Mouse (Mus musculus) monocyte, adult 2 months (primary cell): ENCODE results near the gene Cblb.

Source experiments
- DNase-seq, 2 experiments: peaks; one replicate each; pipeline ENCODE4 v3.0.0; 2022; ENCODE audit warnings: low spot score in 2 of 2, low read depth in 1 of 2

Gene Cblb

DNA sequence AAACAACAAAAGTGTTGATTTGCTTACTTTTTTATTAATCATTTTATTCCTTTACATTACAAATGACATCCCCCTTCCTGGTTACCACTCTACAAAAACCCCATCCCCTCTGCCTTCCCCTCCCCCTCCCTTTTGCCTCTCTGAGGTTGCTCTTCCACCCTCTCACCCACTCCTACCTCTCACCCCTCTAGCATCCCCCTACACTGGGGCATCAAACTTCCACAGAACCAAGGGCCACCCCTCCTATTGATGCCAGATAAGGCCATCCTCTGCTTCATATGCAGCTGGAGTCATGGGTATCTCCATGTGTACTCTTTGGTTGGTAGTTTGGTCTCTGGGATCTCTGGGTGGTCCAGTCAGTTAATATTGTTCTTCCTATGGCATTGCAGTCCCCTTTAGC, 93.9 kb downstream of the Cblb start:
- DNase-seq: no peak

- no peak for DNase-seq
Observed at GRCm38 (mm10) chr16:52125896-52126295, 94.9 kb downstream of the Cblb start.

- DNase-seq: no peak
Observed at GRCm38 (mm10) chr16:52129357-52129905, 98.4 kb downstream of the Cblb start.

DNA sequence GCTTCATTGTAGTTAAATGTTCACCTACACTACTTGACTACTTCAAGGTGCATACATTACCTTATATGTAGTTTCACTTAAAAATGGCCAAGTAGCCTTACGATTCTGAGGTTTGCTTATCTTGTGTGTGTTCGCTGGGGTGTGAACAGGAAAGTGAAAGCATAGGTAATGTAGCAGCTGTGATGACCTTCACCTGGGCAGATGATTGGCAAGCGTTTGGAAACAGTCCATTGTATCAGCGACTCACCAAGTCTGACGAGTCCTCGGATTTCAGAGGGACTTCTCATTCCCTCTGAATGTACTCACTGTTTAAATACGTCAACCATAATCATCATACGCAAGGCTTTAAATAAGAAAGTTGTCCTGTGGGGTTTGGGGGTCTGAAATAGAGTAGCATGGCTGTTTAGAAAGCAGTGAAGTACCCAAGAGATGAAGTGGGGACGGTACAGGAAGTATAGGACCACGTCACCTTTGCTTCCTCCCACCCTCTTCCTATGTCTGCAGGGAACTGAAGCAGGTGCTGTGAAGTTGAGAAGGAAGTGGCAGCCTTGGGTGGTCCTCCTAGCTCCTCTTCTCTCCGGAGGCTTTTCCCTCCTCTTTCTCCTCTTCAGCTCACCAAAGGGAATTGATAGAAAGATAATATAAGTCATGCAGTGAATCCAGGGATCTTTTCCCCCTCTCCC, 101.9 kb downstream of the Cblb start:
- DNase-seq: no peak

DNA sequence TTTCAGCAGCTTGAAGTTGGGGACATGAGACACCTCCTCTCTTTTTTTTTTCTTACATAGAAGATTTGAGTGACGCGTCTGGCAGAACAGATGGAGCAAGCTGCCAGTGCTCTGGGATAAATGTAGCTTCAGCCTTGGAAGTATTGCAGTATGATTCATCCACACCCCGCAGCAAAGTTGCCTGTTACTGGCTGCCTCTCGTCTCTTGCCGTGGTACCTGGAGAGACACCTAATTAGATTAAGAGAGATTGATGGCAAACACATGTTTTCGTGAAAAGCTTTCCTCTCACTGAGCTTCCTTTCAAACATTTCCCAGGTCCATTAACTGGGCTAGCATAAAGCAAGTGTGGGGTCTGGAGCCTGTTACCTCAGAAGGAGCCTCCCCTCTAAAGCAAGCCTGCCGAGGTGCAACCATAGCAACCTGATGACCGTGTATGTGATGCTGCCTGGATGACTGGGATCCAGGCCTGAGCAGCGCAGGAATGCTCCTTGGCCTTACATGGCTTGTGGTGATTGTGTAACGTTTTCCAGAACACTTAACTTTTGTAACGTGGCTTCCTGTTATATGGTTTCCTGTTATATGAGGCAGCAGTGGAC, 103.7 kb downstream of the Cblb start:
- no peak for DNase-seq

GRCm38 (mm10) chr16:52135689-52136390, 104.8 kb downstream of the Cblb start:
- DNase-seq: no peak

- no peak for DNase-seq
Observed at GRCm38 (mm10) chr16:52143101-52143500, 112.1 kb downstream of the Cblb start.

DNA sequence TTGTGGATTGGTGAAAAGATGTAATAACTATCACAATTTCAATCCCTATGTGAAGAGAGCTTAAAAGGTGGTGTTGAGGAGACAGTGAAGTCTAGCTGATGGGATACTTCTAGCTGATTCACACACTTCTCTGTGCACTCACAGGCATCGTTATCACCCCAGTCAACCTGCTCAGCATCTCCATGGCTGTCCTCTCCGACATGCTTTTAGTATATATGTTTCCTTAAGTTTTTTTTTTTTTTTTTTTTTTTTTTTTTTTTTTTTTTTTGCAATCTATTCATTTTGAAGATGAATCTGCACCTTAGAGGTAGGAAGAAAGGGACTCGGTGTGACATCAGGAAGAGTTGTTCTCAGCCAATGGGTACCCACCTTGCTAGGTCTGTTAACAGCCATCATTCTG, 112.8 kb downstream of the Cblb start:
- no peak for DNase-seq

- DNase-seq: no peak
Observed at GRCm38 (mm10) chr16:52144792-52145191, 113.8 kb downstream of the Cblb start.

GRCm38 (mm10) chr16:52145552-52145951, 114.5 kb downstream of the Cblb start:
- no peak for DNase-seq

GRCm38 (mm10) chr16:52146976-52147696, 116.1 kb downstream of the Cblb start:
- DNase-seq: no peak

DNA sequence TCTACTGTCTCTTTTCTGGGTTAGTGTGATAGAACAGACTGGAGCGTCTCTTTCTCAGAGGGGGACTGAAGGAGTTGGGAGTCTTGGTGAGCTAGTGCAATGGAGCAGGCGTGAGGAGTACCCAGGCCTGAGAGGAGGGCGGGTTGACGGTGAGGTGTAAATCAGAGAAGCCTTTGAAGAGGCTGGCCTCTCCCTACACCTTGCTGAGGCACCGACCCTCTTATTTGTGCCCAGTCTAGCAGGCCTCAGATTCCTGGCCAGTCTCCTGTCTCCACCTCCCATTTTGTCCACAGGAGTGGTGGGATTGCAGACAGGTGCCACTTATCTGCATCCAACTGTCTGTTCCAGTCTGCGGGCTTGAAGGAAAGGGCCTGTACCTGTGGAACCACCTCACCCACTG, 117.0 kb downstream of the Cblb start:
- no peak for DNase-seq

DNA sequence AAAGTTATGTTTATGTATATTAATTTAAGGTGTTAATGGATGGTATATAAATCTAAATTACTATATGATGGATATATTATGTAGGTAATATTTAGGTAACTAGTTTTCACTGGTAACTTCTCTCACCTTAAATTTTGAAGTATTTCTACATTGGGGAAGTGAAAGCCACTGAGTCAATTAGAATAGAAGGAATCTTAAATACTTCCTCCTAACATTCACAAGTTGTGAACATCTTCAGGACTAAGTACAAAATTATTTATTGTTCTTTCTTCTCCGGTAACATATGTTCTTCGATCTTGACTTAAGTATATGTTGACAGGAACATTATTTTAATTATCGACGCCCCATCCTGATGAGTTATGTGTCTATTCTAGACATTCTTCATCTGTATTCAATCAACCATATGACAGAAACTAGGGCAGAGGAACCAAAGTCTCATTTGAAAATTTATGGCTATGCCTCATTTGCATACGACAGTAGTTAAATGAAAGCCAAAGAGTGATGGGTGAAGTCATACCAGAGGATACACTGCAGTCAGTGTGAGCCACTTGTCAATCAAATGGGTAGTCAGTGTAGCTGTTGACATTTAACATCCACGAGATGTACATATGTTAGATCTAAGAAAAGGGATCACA, 118.2 kb downstream of the Cblb start:
- DNase-seq: no peak

DNA sequence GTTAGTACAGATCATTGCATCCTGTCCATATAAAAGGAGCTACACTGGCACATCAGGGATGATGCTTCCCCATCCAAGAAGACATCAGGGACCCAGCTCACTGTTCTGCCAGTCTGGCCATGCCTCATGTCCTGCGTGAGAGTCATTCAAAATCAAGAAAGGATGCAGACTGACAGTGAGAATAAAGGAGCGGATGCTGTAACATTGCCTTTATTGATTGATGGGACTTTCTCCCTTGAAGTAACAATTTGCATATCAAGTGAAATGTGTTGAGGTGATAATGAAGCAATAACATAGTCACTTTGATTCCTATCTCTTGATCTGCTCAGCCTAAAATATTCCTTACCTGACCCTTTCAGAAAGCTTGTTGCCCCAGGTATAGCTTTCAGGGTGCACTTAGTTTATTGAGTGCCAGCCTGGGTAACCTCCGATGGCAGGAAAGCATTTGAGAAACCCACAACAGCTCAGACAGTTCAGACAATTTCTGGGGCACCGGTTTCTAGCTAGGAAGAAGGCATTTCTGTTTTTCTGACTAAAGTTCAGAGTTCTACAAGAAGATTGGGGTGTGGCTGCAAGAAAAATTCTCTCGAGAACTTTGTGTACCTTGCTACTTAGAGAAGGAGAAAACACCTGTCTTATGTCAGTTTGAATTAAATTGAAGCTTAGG, 124.1 kb downstream of the Cblb start:
- DNase-seq: no peak

DNA sequence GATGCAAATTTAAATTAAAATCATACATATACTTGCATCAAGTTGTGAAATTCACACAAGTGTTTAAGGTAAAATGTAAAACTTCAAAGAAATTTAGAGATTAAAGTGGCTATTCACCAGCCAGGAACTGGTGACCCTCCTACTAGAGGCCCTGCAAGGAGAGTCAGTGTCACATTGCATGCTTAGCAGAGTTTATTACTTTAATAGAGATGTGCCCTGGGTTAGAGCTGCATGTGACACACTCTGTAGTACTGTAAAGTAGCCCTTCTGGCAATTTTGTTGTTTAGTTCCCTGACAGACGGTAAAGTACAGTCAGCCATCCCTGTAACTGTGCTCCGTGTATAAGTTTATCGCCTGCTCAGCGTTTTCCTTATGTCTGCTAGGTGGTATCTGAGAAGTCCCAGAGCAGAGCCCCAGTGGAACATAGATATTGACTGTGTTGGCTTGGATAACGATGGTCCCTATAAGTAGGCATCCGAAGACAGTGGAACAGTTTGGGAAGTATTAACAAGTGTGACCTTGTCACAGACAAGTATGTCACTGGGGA, 129.0 kb downstream of the Cblb start:
- DNase-seq: no peak

- no peak for DNase-seq
Observed at GRCm38 (mm10) chr16:52164246-52164645, 133.2 kb downstream of the Cblb start.

GRCm38 (mm10) chr16:52173253-52173652, 142.2 kb downstream of the Cblb start:
- DNase-seq: no peak

DNA sequence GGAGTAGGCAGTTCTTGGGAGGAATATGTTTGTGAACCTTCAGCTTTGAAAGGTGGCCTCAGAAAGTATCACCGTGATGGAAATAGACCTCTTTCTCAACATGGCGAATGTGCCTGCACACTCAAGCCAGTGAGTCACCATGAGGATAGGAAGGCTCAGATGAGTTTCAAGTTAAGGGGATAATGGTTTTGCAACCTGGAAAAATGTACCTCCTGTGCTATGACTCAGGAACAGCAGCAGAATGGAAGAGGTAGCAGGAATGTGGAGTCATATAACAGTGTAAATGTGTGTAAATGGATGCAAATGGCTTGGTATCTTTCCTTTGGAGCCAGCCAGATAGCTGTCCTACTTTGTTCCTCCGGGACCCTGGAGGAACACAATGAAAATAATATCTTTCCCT, 148.8 kb downstream of the Cblb start:
- DNase-seq: no peak

DNA sequence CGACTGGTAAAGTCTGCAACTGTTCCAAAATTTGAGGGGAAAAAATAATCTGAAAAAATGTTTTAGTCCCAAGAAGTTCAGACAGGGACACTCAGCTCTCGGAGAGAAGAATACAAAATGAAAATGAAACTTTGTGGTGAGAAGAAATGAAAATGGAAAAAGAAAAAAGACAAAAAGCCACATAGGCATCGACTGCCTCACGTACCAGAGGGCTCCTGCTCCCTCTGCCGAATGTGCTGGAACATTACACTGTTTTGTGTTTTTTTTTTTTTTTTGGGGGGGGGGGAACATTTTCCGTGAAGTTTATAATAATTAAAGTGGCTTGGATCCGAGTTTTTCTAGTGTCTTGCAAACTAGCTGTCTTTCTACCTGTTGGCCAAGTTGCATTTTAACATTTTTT, 151.0 kb downstream of the Cblb start:
- DNase-seq: no peak

- DNase-seq: no peak
Observed at GRCm38 (mm10) chr16:52184350-52184749, 153.3 kb downstream of the Cblb start.
